Comparison of ENCODE assay signal across 9 mouse cellular contexts in genomic region chr4:140030415-140030814, GRCm38 (mm10).
DNase-seq lines count a peak whose midpoint lies in the region; ATAC-seq and TF ChIP-seq lines count a peak whose summit lies in the region.
"Had no signal": no experiment of that assay in that cellular context is flagged by ENCODE, and none has a peak within 500 bp of the region (broad histone marks: within the 10 kb centered on the region; RNA-seq: fewer than 3 reads in every experiment).

No protein-coding gene starts in this region.

- no peak for TF ChIP-seq POLR2A in ES-Bruce4 (IDR thresholded peaks at IDR 0.05; ENCODE audit: insufficient read depth, low read length)

- 16% methylated on average over 4 of the region's 6 CpGs for WGBS in lung, postnatal 0 days

- H3K9me3 ChIP-seq in ES-Bruce4 (replicated peaks; ENCODE audit: control insufficient read depth, insufficient read depth, low read length, poor library complexity, severe bottlenecking), result no peaks in the 10 kb centered on the region
- H3K9me3 ChIP-seq in lung, postnatal 0 days (ENCODE audit: low read length), result no peaks in the 10 kb centered on the region

- no peak overlapping the region for H3K4me3 ChIP-seq in ES-Bruce4 (ENCODE audit: low read depth, low read length)
- H3K4me3 ChIP-seq in lung, postnatal 0 days (ENCODE audit: low read depth, low read length), result no peak overlapping the region

- intact Hi-C loops in heart, postnatal 36 days (cut with DNase I), result no loop called here

- DNase-seq in heart, postnatal 36 days, result peak; percentile 31 to 38
- DNase-seq in heart, adult 8-10 months (ENCODE audit: low spot score), result no peak
- DNase-seq in cerebellum, adult 9-10 months, result peak; percentile 69
- peak; percentile 67 for DNase-seq in forelimb bud, embryonic 11.5 days (ENCODE audit: low read depth, low spot score)
- no peak for DNase-seq in lung, postnatal 0 days (ENCODE audit: low spot score)
- peak; percentile 72 to 74 for DNase-seq in right cerebral cortex, postnatal 10 days (ENCODE audit: low spot score in 2 of 2)
- DNase-seq in spleen, postnatal 36 days (ENCODE audit: low spot score in 2 of 2), result no peak

- H3K4me2 ChIP-seq in lung, postnatal 0 days (replicated peaks; ENCODE audit: low read depth, low read length), result no peak overlapping the region

- peaks cover 10% of the 10 kb centered on the region for H3K4me1 ChIP-seq in ES-Bruce4 (ENCODE audit: control insufficient read depth, insufficient read depth, low read length)
- no peaks in the 10 kb centered on the region for H3K4me1 ChIP-seq in lung, postnatal 0 days (ENCODE audit: insufficient read depth, low read depth, low read length)

- peak; percentile 90 for TF ChIP-seq CTCF in ES-Bruce4 (IDR thresholded peaks at IDR 0.05; ENCODE audit: low read depth, low read length)
- TF ChIP-seq CTCF in lung, postnatal 0 days (IDR thresholded peaks at IDR 0.05), result peak; percentile 68

- no peak overlapping the region for H3K27ac ChIP-seq in ES-Bruce4 (ENCODE audit: insufficient read depth, low read length)
- no peak overlapping the region for H3K27ac ChIP-seq in lung, postnatal 0 days (ENCODE audit: low read length)

- H3K27me3 ChIP-seq in ES-Bruce4 (ENCODE audit: control insufficient read depth, insufficient read depth, low read length, poor library complexity, severe bottlenecking), result no peaks in the 10 kb centered on the region
- H3K27me3 ChIP-seq in lung, postnatal 0 days (replicated peaks; ENCODE audit: insufficient read depth, low read length), result no peaks in the 10 kb centered on the region

- H3K9ac ChIP-seq in ES-Bruce4 (ENCODE audit: low read depth, poor library complexity, severe bottlenecking), result no peak overlapping the region
- H3K9ac ChIP-seq in lung, postnatal 0 days (replicated peaks; ENCODE audit: low read depth), result no peak overlapping the region

- H3K36me3 ChIP-seq in ES-Bruce4 (ENCODE audit: control insufficient read depth, insufficient read depth, low read length, poor library complexity, severe bottlenecking), result no peaks in the 10 kb centered on the region
- H3K36me3 ChIP-seq in lung, postnatal 0 days (ENCODE audit: insufficient read depth, low read length), result no peaks in the 10 kb centered on the region
- H3K36me3 ChIP-seq: G1E had no signal

- no peak for ATAC-seq in lung, postnatal 0 days

- peak; percentile 58 for TF ChIP-seq EP300 in ES-Bruce4 (IDR thresholded peaks at IDR 0.05; ENCODE audit: insufficient read depth, low read depth, low read length)
- no peak for TF ChIP-seq EP300 in lung, postnatal 0 days (IDR thresholded peaks at IDR 0.05)

Comparison
In these comparisons a context has a peak if more than half of its experiments do, and no peak if none do; other contexts are left out.
1. DNase-seq: peak in heart, postnatal 36 days (2 of 2), cerebellum, adult 9-10 months (single experiment), forelimb bud, embryonic 11.5 days (single experiment) and right cerebral cortex, postnatal 10 days (2 of 2); none in heart, adult 8-10 months (single experiment), lung, postnatal 0 days (single experiment) and spleen, postnatal 36 days (0 of 2).